Mouse (Mus musculus): ENCODE data around the gene Csde1. TPM values are rescaled to one million over a fixed set of nuclear protein-coding genes. Genes with fewer than 3 reads are reported as not detected.

The Csde1 gene
- total and polyA plus RNA-seq, 3 experiments = 196 to 249 (median 210) TPM

GRCm38 (mm10) chr3:102979550-102980348 lies 40.5 kb upstream of the Csde1 start:
- Histone ChIP-seq H3K79me2 (replicated peaks; ENCODE audit: control insufficient read depth, extremely low read depth, insufficient read depth, poor library complexity, severe bottlenecking) (no peaks in the 10 kb centered on the region), H3K9me3 (replicated peaks; ENCODE audit: low read length) (no peaks in the 10 kb centered on the region), H3K36me3 (replicated peaks in 1 of 2; ENCODE audit: control insufficient read depth in 1 of 2, insufficient read depth in 1 of 2, low read length in 1 of 2) (no peaks in the 10 kb centered on the region), H3K4me3 (replicated peaks in 1 of 3; ENCODE audit: low read depth in 2 of 3, low read length in 2 of 3, poor library complexity in 1 of 3) (no peak overlapping the region), H3K4me1 (ENCODE audit: control insufficient read depth in 1 of 2, insufficient read depth in 2 of 2) (no peaks in the 10 kb centered on the region), H3K4me2 (ENCODE audit: insufficient read depth, low read depth, poor library complexity, severe bottlenecking) (no peak overlapping the region), H3K27me3 (replicated peaks) (no peaks in the 10 kb centered on the region), H3K9ac (ENCODE audit: insufficient read depth, low read depth) (no peak overlapping the region), H3K27ac (ENCODE audit: insufficient read depth, low read depth) (no peak overlapping the region)
- in situ Hi-C loops (cut with MboI; ENCODE audit: low pct_ligation_motif_present, low pct_unique_long_range_greater_than_20kb, low sequenced_read_pairs) (no loop called here), dilution Hi-C loops (cut with MboI; ENCODE audit: extremely low pct_ligation_motif_present, extremely low pct_unique_long_range_greater_than_20kb, low sequenced_read_pairs) (no loop called here)
- no peak for TF ChIP-seq CHD2 (IDR thresholded peaks at IDR 0.05; ENCODE audit: low read length)
- TF ChIP-seq MAZ (IDR thresholded peaks at IDR 0.05; ENCODE audit: low read depth, low read length) = no peak
- TF ChIP-seq JUND (conservative IDR thresholded peaks at IDR 0.05; ENCODE audit: low read depth, low read length) = no peak
- TF ChIP-seq MAX (IDR thresholded peaks at IDR 0.05; ENCODE audit: low read length) = no peak
- no peak for TF ChIP-seq MEF2A (IDR thresholded peaks at IDR 0.05; ENCODE audit: borderline replicate concordance, low read depth, low read length)
- TF ChIP-seq UBTF (IDR thresholded peaks at IDR 0.05; ENCODE audit: low read depth, low read length) = no peak
- no peak for TF ChIP-seq NRF1 (IDR thresholded peaks at IDR 0.05; ENCODE audit: low read depth, low read length)
- TF ChIP-seq KAT2A (IDR thresholded peaks at IDR 0.05; ENCODE audit: insufficient replicate concordance, low read length) = no peak
- TF ChIP-seq SIN3A (IDR thresholded peaks at IDR 0.05; ENCODE audit: low read length) = no peak
- TF ChIP-seq TBP (conservative IDR thresholded peaks at IDR 0.05; ENCODE audit: low read depth, low read length) = no peak
- no peak for TF ChIP-seq IRF4 (IDR thresholded peaks at IDR 0.05; ENCODE audit: low read depth, low read length)
- TF ChIP-seq POLR2A (IDR thresholded peaks at IDR 0.05; ENCODE audit: low read depth, low read length) = no peak
- no peak for TF ChIP-seq USF2 (conservative IDR thresholded peaks at IDR 0.05; ENCODE audit: low read depth, low read length)
- TF ChIP-seq BHLHE40 (IDR thresholded peaks at IDR 0.05; ENCODE audit: low read depth, low read length) = no peak
- no peak for TF ChIP-seq MXI1 (IDR thresholded peaks at IDR 0.05; ENCODE audit: low read depth, low read length)
- no peak for TF ChIP-seq ZMIZ1 (IDR thresholded peaks at IDR 0.05; ENCODE audit: low read depth, low read length)
- no peak for TF ChIP-seq ZKSCAN1 (IDR thresholded peaks at IDR 0.05; ENCODE audit: borderline replicate concordance, low read depth, low read length)
- no peak for DNase-seq (ENCODE audit: extremely low read depth)

GRCm38 (mm10) chr3:102980349-102980736 lies 39.9 kb upstream of the Csde1 start:
- H3K9ac ChIP-seq (ENCODE audit: insufficient read depth, low read depth) = no peak overlapping the region
- no peaks in the 10 kb centered on the region for H3K36me3 ChIP-seq (replicated peaks in 1 of 2; ENCODE audit: control insufficient read depth in 1 of 2, insufficient read depth in 1 of 2, low read length in 1 of 2)
- no peaks in the 10 kb centered on the region for H3K4me1 ChIP-seq (ENCODE audit: control insufficient read depth in 1 of 2, insufficient read depth in 2 of 2)
- no peak overlapping the region for H3K4me3 ChIP-seq (replicated peaks in 1 of 3; ENCODE audit: low read depth in 2 of 3, low read length in 2 of 3, poor library complexity in 1 of 3)
- H3K9me3 ChIP-seq (replicated peaks; ENCODE audit: low read length) = no peaks in the 10 kb centered on the region
- H3K79me2 ChIP-seq (replicated peaks; ENCODE audit: control insufficient read depth, extremely low read depth, insufficient read depth, poor library complexity, severe bottlenecking) = no peaks in the 10 kb centered on the region
- no peak for TF ChIP-seq NRF1 (IDR thresholded peaks at IDR 0.05; ENCODE audit: low read depth, low read length)
- H3K27me3 ChIP-seq (replicated peaks) = no peaks in the 10 kb centered on the region
- H3K27ac ChIP-seq (ENCODE audit: insufficient read depth, low read depth) = no peak overlapping the region
- dilution Hi-C loops (cut with MboI; ENCODE audit: extremely low pct_ligation_motif_present, extremely low pct_unique_long_range_greater_than_20kb, low sequenced_read_pairs) (no loop called here), in situ Hi-C loops (cut with MboI; ENCODE audit: low pct_ligation_motif_present, low pct_unique_long_range_greater_than_20kb, low sequenced_read_pairs) (no loop called here)
- DNase-seq (ENCODE audit: extremely low read depth) = no peak
- no peak overlapping the region for H3K4me2 ChIP-seq (ENCODE audit: insufficient read depth, low read depth, poor library complexity, severe bottlenecking)
